Mouse (Mus musculus): ENCODE data around the gene Kat2a.

DNA sequence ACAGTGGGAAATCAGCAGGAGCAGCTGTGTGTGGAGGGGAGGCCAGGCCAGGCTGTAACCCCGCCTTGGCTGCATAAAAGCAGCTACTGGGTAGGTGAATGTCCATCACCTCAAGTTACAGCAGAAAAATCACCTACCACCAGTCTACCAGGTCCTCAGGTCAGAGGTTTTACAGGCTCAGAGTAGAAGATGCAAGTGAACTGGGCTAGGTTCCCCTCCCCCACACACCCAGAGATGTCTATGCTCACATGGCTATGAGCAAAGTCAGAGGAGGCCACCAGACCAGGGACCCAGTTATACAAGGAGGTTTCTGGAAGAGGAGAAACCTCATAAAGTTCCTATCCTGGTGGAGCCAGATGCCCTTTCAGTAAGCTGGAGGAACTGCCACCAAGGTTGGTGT, 41.2 kb downstream of the Kat2a start:
- TF ChIP-seq CTCF (IDR thresholded peaks at IDR 0.05; ENCODE audit: borderline replicate concordance, control insufficient read depth, extremely low read depth, insufficient read depth, low read length, poor library complexity) (no peak), POLR2A (IDR thresholded peaks at IDR 0.05; ENCODE audit: control insufficient read depth, extremely low read depth, insufficient read depth, low read length, poor library complexity) (no peak)

All from thymus, adult 2 months (tissue).